Mouse (Mus musculus) liver, postnatal 0 days (tissue): ENCODE data around the gene Gm21366. TPM values are rescaled to one million over a fixed set of nuclear protein-coding genes. Genes with fewer than 3 reads are reported as not detected.
"Not testable (repeated sequence)": the region's sequence is repeated elsewhere in the genome, so short reads cannot be mapped to it uniquely, and the experiment has no call there.

ENCODE experiments used
- ATAC-seq: fragments of 200-750 bp; cut with Nextera tagmentation; 2 replicates; pipeline ENCODE4 v1.8.0; 2017; ENCODE audit warnings: mild to moderate bottlenecking, moderate library complexity
- DNase-seq: peaks from one replicate; pipeline ENCODE4 v3.0.0-alpha.2; 2016
- H3K27ac ChIP-seq: fragments of 300-500 bp; sonication (generic); 2 replicates; pipeline ENCODE4 v1.5.1; 2014; ENCODE audit warnings: antibody characterized with exemption, moderate library complexity, mild to moderate bottlenecking, low read depth
- H3K27me3 ChIP-seq: fragments of 300-500 bp; sonication (generic); 2 replicates; pipeline ENCODE4 v1.6.1; 2014; ENCODE audit warnings: low read length, control low read depth, mixed read lengths; ENCODE audit not compliant: insufficient read depth
- H3K36me3 ChIP-seq: fragments of 300-500 bp; sonication (generic); replicated peaks from 2 replicates; pipeline ENCODE4 v1.6.1; 2014; ENCODE audit warnings: mild to moderate bottlenecking, control low read depth, low read length, moderate library complexity, mixed read lengths; ENCODE audit not compliant: insufficient read depth
- H3K4me1 ChIP-seq: fragments of 300-500 bp; sonication (generic); 2 replicates; pipeline ENCODE4 v1.6.1; 2014; ENCODE audit warnings: antibody characterized with exemption, mild to moderate bottlenecking, control low read depth; ENCODE audit not compliant: insufficient read depth
- H3K4me2 ChIP-seq: fragments of 300-500 bp; sonication (generic); 2 replicates; pipeline ENCODE4 v1.6.1; 2014; ENCODE audit warnings: low read depth, mild to moderate bottlenecking, low read length, moderate library complexity, mixed read lengths
- H3K4me3 ChIP-seq: fragments of 300-500 bp; sonication (generic); 2 replicates; pipeline ENCODE4 v1.5.1; 2014; ENCODE audit warnings: low read depth, low read length
- H3K9ac ChIP-seq: fragments of 300-500 bp; sonication (generic); replicated peaks from 2 replicates; pipeline ENCODE4 v1.6.1; 2014; ENCODE audit warnings: mild to moderate bottlenecking, moderate library complexity
- H3K9me3 ChIP-seq: fragments of 300-500 bp; sonication (generic); 2 replicates; pipeline ENCODE4 v1.6.1; 2016; ENCODE audit warnings: mild to moderate bottlenecking, control low read depth, low read length, mixed read lengths
- WGBS: fragments of 180-500 bp; shearing (Covaris S2); extraction: QIAGEN DNeasy Blood & Tissue Kit; methylation state at CpG from one replicate; pipeline ENCODE4 v1.1.7; 2014; ENCODE audit not compliant: insufficient replicate concordance; 5-methylcytosine and 5-hydroxymethylcytosine counted together
- polyA plus RNA-seq: library from polyadenylated mRNA; unstranded; fragments of >200 nt; fragmentation: Nextera tagmentation; extraction: Ambion mirVana; gene quantifications from 2 replicates; pipeline ENCODE4 v1.2.1, GENCODE M21; 2015

The Gm21366 gene
- not detected in 2 replicates for polyA plus RNA-seq

DNA sequence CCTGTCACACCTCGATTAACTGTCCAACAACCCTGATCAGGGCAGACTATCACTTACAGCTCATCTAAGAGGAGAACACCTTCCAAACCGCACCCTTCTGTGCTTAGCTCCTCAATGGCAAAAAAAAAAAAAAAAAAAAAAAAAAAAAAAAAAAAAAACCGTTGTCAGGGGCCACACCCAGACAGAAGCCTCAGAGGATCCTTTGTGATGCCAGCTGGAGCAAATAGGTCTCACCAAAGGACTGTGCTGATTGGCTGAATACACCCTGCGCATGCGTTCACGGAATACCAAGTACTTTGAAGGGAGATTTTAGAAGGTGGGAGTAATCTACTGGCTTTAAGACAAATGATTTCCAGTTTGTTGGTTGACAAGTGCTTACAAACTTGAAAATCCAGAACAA lies at the start of gene Gm21366:
TSS of gene Gm21366 (minus strand) at position 101 of the 400 bp plus-strand sequence.
- H3K36me3 ChIP-seq, H3K9me3 ChIP-seq, H3K4me1 ChIP-seq, H3K4me2 ChIP-seq, DNase-seq, H3K9ac ChIP-seq, H3K27me3 ChIP-seq, H3K27ac ChIP-seq, H3K4me3 ChIP-seq, ATAC-seq: not testable (repeated sequence)
- WGBS: no CpG with 5 or more reads among the region's 6 CpGs
